Mouse (Mus musculus) urinary bladder, adult 18-20 months (tissue): ENCODE measurements around the gene Sema4f.

Experiments
- DNase-seq, 2 experiments: peaks; one replicate each; pipeline ENCODE4 v3.0.0; 2022; ENCODE audit warnings: low spot score in 2 of 2, mixed read lengths in 2 of 2

Gene Sema4f

DNA sequence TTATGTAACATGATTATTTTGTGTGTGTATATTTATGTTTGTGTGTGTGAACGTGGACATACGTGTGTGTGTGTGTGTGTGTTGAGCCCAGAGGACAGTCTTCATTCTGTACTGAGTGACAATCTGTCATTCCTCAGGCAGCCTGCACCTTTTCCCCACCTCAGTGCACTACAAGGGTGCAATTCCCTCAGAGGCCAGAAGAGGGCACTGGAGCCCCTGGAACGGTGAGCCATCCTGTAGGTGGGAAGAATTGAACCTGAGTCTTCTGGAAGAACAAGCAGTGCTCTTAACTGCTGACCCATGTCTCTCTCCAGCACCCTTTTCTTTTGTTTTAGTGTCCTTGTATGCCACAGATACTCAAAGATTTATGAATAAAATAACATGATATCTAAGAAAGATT lies 23.7 kb downstream of the Sema4f start:
- peak in 1 of 2 experiments; percentile 47 for DNase-seq

DNA sequence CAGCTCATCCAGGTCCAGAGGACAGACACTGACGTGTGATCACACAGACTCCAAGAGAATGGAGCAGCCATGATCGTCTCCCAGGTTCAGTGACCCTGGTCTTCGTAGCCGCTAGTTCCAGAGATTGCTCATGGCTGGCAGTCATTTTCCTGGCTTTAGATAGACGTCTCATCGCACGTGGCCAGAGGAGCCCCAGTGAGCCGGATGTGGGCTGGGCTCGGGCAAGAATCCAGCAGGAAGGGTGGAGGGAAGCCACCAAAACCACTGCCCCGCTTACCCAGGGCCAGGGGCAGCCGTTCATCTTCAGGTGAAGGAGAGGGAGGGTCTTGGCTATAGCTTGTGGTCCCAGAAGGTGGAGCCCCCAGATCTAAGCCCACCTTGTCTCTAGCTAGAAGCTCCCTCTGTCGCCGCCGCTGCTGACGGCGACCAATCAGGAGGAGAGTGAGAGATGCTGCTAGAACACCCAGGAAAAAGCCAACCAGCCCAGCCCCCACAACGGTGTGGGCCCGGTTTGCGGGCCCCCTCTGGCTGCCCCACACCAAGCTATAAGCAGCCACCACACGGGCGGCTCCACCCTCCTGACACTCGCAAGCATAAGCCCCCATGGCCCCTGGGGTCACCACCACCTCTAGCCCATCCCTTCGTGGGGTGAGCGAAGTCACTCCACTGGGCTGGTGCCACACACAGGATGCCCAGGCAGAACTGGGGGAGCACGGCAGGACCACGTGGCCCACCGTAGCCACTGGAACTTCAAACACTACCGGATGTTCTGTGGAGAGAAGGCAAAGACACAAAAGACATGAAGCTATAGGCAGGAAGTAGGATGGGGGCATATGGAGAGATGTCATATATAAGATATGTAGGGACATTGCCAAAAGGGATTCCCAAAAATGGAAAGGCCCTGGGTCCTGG lies 26.0 kb downstream of the Sema4f start:
- no peak for DNase-seq

DNA sequence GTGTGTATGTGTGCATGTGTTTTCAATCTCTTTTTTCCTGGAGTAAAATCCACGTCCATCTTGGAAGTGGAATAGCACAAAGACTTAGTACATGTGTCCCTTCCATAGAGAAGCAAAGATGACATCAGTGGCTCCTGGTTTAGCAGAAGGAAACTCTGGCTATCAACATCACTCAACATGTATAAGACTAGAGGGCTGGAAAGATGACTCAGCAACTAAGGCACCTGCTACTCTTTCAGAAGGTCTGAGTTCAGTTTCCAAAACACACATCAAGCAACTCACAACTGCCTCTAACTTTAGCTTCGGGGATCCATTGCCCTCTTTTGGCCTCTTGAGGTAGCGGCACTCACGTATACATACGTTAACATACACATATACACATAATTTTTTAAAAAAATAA lies 28.3 kb downstream of the Sema4f start:
- no peak for DNase-seq

DNA sequence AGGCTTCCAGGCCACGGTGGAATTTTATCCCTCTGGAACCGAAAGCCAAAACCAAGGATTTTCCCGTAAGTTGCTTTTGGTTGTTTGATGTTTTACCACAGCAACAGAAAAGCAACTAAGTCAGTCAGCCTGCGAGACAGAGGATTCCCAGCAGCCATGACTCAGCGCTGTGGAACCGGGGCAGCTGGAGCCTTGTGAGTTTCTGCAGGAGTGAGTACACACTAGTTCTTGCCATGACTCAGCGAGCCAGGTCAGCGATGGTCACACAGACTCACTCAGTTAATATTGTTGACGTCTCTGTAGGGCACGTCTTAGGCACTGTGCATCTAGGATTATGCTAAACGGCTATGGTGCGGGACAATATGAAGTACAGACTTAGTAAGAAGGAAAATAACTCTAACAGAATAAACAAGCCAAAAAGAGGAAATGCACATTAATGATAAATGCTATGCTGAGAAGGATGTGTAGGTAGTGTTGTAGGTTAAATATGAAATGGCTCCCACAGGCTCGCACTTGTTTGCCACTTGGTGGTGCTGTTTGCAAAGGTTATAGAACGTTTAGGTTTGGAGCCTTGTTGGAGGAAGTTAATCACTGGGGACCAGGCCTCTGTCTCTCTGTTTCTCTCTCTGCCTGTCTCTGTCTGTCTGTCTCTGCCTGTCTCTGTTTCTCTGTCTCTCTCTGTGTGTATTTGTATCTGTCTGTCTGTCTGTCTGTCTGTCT lies 30.3 kb downstream of the Sema4f start:
- peak; percentile 36 to 69 for DNase-seq

DNA sequence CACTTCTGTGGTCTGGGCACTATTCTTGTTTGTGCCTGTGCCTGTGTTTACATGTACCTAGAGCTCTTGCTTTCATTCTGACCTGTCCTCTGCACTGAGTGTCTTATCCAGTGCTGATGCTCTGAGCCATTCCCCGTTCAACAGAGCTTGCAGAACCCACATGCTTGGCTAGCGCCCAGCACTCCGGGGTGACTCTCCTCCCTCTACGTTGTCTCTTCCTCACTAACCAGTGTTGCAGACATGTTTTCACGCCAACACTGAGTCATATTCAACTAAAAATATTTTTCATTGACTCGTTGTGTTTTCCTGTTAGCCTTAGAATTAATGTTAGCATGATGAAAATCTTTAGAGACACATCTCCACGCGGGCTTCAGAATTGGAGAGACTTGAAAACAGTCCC lies 31.5 kb downstream of the Sema4f start:
- DNase-seq: no peak

DNA sequence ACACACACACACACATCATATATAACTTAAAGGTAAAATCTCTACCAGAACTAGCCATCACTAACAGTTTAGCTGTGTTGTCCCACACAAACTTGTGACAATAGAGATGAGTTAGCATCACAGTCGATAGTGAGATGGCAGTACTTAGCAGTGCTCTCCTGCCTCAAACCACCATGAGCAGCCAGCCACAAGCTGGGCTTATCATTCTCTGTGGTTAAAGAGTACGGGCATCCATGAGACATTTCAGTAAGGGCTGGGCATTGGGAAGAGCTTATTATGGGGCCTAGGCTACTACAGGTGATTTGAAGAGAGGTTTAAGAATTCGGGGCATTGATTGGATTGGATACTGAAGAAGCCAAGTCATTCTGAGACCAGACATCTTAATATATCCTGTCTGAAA lies 32.6 kb downstream of the Sema4f start:
- DNase-seq: no peak

DNA sequence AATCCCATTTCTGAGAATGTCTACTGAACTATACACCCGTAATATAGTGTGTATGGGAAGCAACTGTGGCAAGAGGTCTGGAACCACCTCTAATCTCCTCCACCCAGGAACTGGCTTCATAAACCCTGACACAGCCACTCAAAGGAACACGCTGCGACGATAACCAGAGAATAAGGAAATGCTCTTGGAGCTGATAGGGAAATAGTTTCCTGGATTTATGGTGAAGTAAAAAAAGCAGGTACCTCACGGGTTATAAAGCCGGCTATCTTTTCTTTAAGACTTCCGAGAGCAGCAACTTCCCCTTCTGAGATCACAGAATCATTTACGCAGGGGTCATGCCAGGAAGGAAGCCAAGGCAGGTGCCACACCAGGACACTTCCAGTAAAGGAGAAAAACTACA lies 37.0 kb downstream of the Sema4f start:
- no peak for DNase-seq

DNA sequence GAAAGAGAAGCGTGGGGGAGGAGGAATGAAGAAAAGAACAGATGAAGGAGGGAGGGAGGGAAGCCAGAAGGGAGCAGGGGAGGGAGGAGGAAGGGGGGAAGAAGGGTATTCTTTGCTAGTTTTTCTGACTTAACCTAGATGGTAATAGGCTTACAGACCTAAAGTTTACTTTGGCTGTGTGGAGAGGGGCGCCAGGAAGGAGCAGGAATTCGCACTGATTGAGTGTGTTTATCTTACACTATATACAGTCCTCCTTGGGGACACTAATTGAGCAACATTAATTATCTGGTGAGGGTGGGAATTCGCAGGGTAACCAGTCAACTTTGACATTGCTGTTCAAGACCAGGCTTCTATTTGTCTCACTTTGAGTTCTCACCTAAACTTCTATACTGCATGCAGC lies 40.8 kb downstream of the Sema4f start:
- no peak for DNase-seq

DNA sequence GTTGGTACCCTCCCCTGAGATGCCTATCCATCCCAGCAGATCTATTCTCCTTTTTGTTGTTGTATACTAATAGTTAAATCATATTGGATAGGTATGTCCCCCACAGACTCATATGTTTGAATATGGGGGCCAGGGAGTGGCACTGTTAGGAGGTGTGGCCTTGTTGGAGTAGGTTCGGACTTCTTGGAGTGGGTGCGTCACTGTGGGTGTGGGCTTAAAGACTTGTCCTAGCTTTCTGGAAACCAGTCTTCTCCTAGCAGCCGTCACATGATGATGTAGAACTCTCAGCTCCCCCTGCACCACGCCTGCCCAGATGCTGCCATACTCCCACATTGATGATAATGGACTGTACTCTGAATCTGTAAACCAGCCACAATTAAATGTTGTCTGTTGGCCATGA lies 41.3 kb downstream of the Sema4f start:
- no peak for DNase-seq

DNA sequence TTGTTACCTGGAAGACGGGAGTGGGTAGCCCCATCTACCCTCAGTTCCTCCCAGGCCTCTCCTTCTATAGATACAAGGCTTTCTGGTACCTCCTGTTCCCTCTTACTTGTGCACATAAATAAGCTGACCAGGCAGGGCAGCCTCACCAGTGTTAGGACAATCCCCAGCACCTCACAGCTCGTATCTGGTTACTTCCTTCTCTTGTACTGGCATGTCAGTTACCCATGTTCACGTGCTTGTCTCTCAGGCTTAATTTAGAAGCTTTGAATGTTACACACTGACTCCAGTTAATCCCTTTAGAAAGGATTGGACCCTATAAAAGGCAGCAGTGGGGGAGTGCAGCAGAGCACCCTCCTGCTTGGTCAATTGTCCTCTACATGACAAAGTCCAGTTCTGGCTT lies 42.3 kb downstream of the Sema4f start:
- no peak for DNase-seq

DNA sequence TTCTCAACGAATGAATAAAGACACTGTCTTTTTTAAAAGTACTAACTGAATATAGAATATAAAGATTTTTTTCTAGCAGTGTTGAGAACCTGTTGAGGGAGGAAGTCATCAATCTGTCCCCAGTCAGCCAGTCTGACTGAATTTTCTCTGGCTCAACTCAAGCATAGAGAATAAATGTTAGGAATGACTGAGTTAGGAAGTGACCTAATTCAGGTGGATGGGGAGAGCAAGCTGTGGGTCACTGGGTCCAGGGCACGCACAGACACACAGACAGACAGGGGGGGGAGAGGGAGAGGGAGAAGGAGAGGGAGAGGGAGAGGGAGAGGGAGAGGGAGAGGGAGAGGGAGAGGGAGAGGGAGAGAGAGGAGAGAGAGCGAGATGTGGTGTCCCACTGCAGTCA lies 46.2 kb downstream of the Sema4f start:
- no peak for DNase-seq

DNA sequence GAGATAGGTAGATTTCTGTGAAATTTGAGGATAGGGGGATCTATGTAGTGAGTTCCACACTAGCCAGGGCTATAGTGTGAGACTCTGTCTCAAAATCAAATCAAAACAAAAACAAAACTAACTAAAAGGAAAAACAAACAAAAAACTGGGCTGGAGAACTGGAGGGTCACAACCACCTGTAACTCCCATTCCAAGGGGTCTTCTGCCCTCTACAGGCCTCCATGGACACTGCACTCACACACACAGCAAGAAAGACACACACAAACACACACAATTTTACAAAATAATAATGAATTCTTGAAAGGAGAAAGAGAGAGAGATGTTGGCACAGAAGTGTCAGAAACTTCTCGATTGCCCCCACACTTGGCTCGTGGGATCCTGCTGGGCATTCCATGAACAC lies 47.0 kb downstream of the Sema4f start:
- DNase-seq: no peak

DNA sequence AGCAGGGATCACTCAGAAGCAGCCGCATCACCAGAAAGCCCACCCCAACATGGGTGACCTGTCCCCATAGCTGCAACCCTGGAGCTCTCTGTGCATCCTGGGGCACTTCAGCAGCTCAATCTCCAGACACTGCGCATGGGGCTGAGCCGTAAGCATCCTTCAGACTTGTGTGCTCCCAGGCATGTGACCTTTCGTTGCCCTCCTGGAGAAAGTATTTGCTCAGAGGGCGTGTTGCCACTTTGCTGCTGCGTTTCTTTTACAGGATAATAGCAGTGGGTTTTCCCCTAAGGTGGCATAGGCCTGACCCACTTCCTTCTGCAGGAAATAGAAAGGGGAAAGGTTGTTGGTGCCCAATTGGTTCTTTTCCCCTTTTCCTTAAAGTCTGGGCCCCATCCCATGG lies 48.1 kb downstream of the Sema4f start:
- no peak for DNase-seq

DNA sequence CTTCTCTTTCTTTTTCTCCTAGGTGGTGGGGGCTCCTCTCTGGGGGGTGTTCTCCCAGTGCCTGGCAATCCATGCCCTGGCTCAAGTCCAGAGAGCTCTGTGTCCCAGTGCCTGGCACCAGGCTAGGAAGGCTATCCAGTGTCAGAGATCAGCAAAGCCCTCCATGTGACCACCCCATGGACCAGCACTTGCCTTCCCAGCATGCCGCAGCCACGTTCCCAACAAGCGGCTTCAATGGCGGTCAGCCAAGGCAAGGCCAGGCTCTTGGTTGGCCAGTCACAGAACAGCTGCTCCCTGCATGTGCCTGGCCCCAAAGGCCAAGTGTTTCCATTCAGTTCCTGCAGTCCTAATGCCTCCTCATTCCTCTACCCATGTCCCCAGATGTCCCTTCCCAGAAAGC lies 53.2 kb downstream of the Sema4f start:
- no peak for DNase-seq

DNA sequence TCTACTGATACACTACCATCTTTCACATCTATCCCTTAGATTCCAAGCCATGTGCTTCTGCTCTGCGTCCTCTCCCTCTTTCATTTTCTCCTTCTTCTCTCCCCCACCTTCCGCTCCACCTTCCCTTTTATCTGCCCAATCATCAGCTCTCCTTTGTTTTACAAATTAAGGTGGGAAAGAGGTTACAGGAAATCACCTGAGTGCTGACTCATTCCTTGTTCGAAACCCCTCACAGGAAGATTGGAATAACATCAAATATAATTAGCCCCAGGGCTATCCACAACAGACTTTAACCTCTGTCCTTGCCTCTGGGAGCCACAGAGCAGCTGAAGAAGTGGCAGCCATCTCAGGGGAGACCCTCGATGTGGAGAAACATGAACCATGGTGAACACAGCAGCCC lies 53.7 kb downstream of the Sema4f start:
- DNase-seq: no peak

DNA sequence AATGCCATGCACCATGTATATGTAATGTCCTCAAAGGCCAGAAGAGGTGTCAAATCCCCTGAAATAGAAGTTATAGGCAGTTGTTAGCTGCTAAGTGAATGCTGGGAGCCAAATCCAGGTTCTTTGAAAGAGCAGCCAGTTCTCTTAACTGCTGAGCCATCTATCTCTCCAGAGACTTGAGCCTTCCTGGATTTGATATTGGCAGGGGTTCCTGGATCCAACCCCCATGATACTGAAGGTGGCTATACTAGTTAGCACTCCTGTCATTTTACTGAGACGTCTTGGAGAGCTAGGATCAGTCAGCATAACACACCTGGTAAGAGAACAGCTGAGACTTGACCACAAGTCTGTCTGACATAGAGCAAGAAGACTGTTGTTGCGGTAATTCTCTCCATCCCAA lies 54.1 kb downstream of the Sema4f start:
- no peak for DNase-seq

DNA sequence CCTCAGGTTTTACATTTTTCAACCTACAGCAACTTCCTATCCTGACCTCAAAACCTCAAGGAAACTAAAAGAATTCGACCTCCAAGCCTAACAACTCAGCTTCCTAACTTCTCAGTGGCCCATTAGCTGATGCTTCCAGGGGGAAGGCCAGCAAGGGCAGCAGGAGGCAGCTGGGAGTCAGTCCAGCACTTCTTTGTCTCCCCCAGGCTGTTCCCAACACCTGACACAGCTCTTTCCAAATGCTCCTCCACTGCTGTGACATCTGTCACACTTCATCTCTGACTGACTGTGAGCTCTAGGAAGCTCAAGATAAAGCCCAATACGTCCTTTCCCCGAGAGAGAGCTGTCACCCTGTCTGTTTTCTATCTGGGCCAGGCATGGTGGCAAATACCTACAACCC lies 55.0 kb downstream of the Sema4f start:
- DNase-seq: no peak

DNA sequence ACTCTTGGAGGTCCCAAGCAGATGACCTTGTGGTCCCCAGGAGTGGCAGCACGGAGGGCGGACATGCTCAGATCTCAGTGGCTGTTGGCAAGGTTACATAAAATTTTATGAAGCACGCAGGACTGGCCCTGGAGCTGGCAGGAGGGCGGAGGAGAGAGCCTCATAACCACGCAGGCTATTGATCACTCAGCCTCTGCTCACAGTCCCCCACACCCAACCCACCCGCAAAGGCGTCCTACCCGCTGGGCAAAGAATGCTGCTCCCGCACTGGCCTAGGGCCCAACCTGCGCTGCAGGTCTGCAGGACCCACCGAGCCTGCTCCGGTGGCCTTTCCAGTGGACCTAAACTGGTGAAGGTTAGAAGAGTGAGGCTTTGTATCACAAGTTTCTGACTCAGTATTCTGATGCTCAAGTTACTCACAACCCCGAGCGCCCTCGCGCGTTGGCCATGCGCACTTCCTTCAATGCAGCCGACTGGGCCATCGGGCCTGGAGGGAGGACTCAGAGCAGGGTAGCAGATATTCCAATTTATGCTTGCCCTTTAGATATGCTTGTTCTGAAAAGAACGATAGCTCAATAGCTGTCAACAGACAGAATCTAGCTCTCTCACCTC lies 58.0 kb downstream of the Sema4f start:
- DNase-seq: peak; percentile 66 to 69

DNA sequence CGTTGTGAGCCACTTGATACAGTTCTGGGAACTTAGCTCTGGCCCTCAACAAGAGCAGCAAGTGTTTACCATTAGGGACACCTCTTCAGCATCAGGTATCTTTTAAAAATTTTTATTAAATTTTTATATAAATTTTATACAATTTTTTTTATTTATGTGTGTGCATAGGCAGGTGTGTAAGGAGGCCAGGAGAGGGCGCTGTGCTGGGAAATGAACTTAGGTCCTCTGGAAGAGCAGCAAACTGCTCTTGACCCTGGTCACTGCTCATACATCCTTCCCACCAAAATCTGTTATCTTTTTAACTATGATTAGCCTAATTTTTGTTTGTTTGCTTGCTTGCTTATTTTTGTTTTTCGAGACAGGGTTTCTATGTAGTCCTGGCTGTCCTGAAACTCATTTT lies 58.8 kb downstream of the Sema4f start:
- no peak for DNase-seq

DNA sequence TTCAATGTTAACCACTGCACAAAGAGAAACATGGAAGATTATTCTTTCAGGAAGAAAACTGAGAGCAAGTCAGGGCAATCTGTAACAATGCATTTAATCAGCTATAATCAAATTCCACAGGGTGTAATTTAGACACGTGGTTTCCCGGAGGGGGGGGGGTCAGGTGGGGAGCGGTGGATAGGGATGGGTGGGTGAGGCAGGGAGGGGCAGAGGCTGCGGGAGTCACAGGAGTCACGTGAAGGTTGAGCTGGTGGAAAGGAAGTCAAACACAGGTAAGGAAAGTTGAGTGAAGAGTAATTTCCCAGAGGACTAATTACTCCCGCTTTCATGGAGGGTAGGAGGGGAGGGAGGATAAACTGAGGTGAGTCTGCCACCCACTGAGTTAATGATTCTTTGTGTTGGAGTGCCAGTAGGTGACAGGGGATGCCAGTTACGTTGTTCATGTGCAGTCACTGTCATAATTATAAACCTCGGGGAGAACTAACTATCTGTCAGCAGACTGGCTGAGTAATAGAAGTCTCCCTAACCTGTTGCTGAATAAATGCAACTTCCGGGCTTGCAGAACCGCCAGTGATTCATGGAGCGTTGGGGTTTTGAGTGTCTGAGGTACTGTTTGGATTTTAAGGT lies 60.0 kb downstream of the Sema4f start:
- DNase-seq: peak in 1 of 2 experiments; percentile 22

DNA sequence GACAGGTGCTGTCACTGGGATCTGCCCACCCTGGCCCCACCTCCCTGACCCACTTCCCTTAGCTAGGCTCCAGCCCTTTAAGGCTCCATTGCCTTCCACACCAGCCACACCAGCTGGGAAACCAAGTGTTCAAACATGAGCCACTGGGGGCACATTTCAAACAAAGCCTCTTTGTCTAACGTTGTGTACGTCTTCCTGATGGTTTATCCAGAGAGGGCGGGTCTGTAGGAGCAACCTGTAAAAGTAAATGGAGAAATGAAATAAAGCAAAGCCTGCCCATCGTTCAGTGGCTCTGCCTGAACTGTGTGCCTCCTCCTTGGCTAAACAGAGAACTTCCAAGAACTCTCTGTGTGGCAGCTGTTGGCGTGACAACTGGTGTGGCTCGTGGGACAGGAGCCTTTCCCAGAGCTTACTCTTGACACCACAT lies 64.0 kb downstream of the Sema4f start:
- no peak for DNase-seq

DNA sequence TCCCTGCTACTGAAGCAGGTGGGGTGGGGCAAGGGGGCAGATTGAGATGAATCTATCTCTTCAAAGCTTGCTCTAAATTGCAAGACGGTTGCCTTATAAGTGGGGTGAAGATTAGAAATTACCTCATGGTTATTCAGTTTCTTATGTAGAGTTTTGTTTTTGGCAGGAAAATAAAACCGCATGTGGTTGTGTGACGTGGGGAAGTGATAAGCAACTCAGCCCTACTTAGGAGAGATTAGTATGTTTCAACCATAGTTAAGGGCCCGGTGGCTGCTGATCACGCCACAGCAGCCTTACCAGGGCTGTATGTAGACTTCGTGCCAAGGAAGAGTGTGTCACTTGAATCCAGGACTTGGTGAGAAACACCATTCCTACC lies 67.2 kb downstream of the Sema4f start:
- DNase-seq: no peak
